Mouse (Mus musculus): Measurements from ENCODE around the gene Shmt2. TPM values are rescaled to one million over a fixed set of nuclear protein-coding genes. Genes with fewer than 3 reads are reported as not detected.
A peak's percentile ranks its signal among the peaks of the same experiment; 100 is the strongest.

The Shmt2 gene
- polyA plus RNA-seq, 1 experiment, result 535 TPM

GRCm38 (mm10) chr10:127516576-127517260, 5.5 kb downstream of the Shmt2 start:
- Histone ChIP-seq H3K27me3 (ENCODE audit: control insufficient read depth, insufficient read depth, insufficient read length) (no peaks in the 10 kb centered on the region), H3K4me2 (ENCODE audit: low read depth) (no peak overlapping the region), H3K36me3 (ENCODE audit: control insufficient read depth, insufficient read depth) (peaks cover 32% of the 10 kb centered on the region), H3ac (ENCODE audit: control insufficient read depth, insufficient read length) (no peak overlapping the region), H3K79me2 (ENCODE audit: control insufficient read depth, insufficient read depth) (peaks cover 18% of the 10 kb centered on the region), H3K4me3 (no peak overlapping the region)
- no peak for TF ChIP-seq MAX (IDR thresholded peaks at IDR 0.05; ENCODE audit: low read depth)
- TF ChIP-seq POLR2A (IDR thresholded peaks at IDR 0.05; ENCODE audit: insufficient read length, low read depth), result peak; percentile 57
- peak; percentile 80 for TF ChIP-seq POLR2AphosphoS2 (IDR thresholded peaks at IDR 0.05; ENCODE audit: insufficient read length, low read depth)

GRCm38 (mm10) chr10:127515983-127516459, 6.2 kb downstream of the Shmt2 start:
- Histone ChIP-seq H3K79me2 (ENCODE audit: control insufficient read depth, insufficient read depth) (peaks cover 11% of the 10 kb centered on the region), H3ac (ENCODE audit: control insufficient read depth, insufficient read length) (no peak overlapping the region), H3K4me3 (no peak overlapping the region), H3K27me3 (ENCODE audit: control insufficient read depth, insufficient read depth, insufficient read length) (no peaks in the 10 kb centered on the region), H3K4me2 (ENCODE audit: low read depth) (no peak overlapping the region), H3K36me3 (ENCODE audit: control insufficient read depth, insufficient read depth) (peaks cover 32% of the 10 kb centered on the region)
- TF ChIP-seq E2F4 (IDR thresholded peaks at IDR 0.05; ENCODE audit: insufficient read depth), result no peak
- no peak for TF ChIP-seq POLR2A (IDR thresholded peaks at IDR 0.05; ENCODE audit: insufficient read length, low read depth)
- no peak for TF ChIP-seq MYOD1 (IDR thresholded peaks at IDR 0.05; ENCODE audit: control insufficient read depth in 1 of 3, insufficient read length in 2 of 3, low read depth in 2 of 3)
- no peak for TF ChIP-seq TCF12 (IDR thresholded peaks at IDR 0.05; ENCODE audit: insufficient read depth, poor library complexity, severe bottlenecking)
- no peak for TF ChIP-seq POLR2AphosphoS2 (IDR thresholded peaks at IDR 0.05; ENCODE audit: insufficient read length, low read depth)
- no peak for TF ChIP-seq SRF (IDR thresholded peaks at IDR 0.05; ENCODE audit: control insufficient read depth, insufficient read length, low read depth)
- TF ChIP-seq MYOG (IDR thresholded peaks at IDR 0.05; ENCODE audit: control insufficient read depth in 1 of 3, insufficient read depth in 1 of 3, insufficient read length in 2 of 3, low read depth in 2 of 3), result no peak
- no peak for TF ChIP-seq REST (IDR thresholded peaks at IDR 0.05; ENCODE audit: insufficient read depth, insufficient read length)
- no peak for TF ChIP-seq CEBPB (IDR thresholded peaks at IDR 0.05; ENCODE audit: insufficient read depth, poor library complexity, severe bottlenecking)
- no peak for TF ChIP-seq MAX (IDR thresholded peaks at IDR 0.05; ENCODE audit: low read depth)
- TF ChIP-seq USF1 (IDR thresholded peaks at IDR 0.05; ENCODE audit: low read depth), result no peak
- no peak for TF ChIP-seq TCF3 (IDR thresholded peaks at IDR 0.05; ENCODE audit: insufficient read length, low read depth)

DNA sequence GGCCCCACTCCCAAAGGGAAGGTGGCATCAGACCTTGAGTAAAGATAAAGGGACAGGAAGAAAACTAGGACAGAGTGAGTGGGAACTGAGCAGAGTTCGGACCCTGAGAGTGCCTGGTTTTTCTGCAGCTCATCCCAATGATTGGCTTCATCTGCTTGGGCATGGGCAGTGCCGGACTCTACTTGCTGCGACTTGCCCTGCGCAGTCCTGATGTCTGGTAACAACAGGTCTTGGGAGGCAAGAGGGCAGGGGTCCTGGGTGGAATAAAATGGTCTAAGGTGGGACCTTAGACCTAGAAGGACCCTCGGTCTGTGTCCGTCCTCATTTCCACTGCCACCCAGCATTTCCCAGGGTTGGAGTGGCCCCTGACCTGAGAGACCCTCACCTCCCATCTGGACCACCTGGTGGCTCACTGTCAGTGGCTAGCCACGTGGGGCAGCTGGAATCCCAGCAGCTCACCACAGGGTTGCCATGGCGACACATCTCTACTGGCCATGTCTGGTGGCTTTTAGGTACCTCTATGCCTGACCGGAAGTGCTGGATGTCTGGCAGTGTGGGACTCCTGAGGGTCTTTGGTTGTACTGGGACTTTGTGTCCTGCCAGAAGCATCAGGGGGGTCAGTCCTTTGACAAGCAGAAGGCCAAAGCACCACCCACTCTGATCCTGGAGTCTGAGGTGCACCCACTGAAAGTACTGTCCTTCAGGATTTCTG, 6.8 kb downstream of the Shmt2 start:
- Histone ChIP-seq H3ac (ENCODE audit: control insufficient read depth, insufficient read length) (no peak overlapping the region), H3K27me3 (ENCODE audit: control insufficient read depth, insufficient read depth, insufficient read length) (no peaks in the 10 kb centered on the region), H3K4me2 (ENCODE audit: low read depth) (no peak overlapping the region), H3K79me2 (ENCODE audit: control insufficient read depth, insufficient read depth) (peaks cover 5% of the 10 kb centered on the region), H3K36me3 (ENCODE audit: control insufficient read depth, insufficient read depth) (peaks cover 29% of the 10 kb centered on the region), H3K4me3 (no peak overlapping the region)
- TF ChIP-seq MAX (IDR thresholded peaks at IDR 0.05; ENCODE audit: low read depth) (no peak), CEBPB (IDR thresholded peaks at IDR 0.05; ENCODE audit: insufficient read depth, poor library complexity, severe bottlenecking) (no peak), SRF (IDR thresholded peaks at IDR 0.05; ENCODE audit: control insufficient read depth, insufficient read length, low read depth) (no peak), MYOD1 (IDR thresholded peaks at IDR 0.05; ENCODE audit: control insufficient read depth in 1 of 3, insufficient read length in 2 of 3, low read depth in 2 of 3) (no peak), POLR2AphosphoS2 (IDR thresholded peaks at IDR 0.05; ENCODE audit: insufficient read length, low read depth) (peak; percentile 88), TCF3 (IDR thresholded peaks at IDR 0.05; ENCODE audit: insufficient read length, low read depth) (no peak), POLR2A (IDR thresholded peaks at IDR 0.05; ENCODE audit: insufficient read length, low read depth) (peak; percentile 40), REST (IDR thresholded peaks at IDR 0.05; ENCODE audit: insufficient read depth, insufficient read length) (no peak), MYOG (IDR thresholded peaks at IDR 0.05; ENCODE audit: control insufficient read depth in 1 of 3, insufficient read depth in 1 of 3, insufficient read length in 2 of 3, low read depth in 2 of 3) (no peak), TCF12 (IDR thresholded peaks at IDR 0.05; ENCODE audit: insufficient read depth, poor library complexity, severe bottlenecking) (no peak), E2F4 (IDR thresholded peaks at IDR 0.05; ENCODE audit: insufficient read depth) (no peak), USF1 (IDR thresholded peaks at IDR 0.05; ENCODE audit: low read depth) (no peak)

DNA sequence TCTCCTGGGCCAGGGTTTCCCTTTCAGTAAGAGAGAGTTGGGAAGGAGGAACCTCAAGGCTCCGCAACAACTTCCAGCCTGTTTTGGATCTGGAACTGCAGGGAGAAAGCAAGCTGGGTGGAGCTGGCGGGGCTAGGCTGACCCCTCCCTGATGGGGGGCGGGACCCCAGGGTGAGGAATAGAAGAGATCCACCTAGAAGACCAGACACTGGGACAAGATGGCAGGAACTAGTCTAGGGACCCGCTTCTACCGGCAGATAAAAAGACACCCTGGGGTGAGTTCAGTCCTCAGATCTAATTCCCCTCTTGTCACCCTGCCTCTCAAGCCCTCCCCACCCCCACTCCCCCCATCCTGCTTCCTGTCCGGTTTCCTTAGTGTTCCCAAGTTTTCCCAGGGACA, 7.5 kb downstream of the Shmt2 start, which contains the start of gene Ndufa4l2:
Ndufa4l2 (plus strand) TSS at position 204 of the 400 bp plus-strand sequence.
- Histone ChIP-seq H3K4me2 (ENCODE audit: low read depth) (peak within 1 kb of the TSS; percentile 100), H3ac (ENCODE audit: control insufficient read depth, insufficient read length) (no peak within 1 kb of the TSS), H3K36me3 (ENCODE audit: control insufficient read depth, insufficient read depth) (peaks cover 22% of the 10 kb centered on the region), H3K4me3 (peak within 1 kb of the TSS; percentile 71), H3K79me2 (ENCODE audit: control insufficient read depth, insufficient read depth) (no peaks in the 10 kb centered on the region), H3K27me3 (ENCODE audit: control insufficient read depth, insufficient read depth, insufficient read length) (no peaks in the 10 kb centered on the region)
- TF ChIP-seq E2F4 (IDR thresholded peaks at IDR 0.05; ENCODE audit: insufficient read depth) (no peak), TCF12 (IDR thresholded peaks at IDR 0.05; ENCODE audit: insufficient read depth, poor library complexity, severe bottlenecking) (no peak), REST (IDR thresholded peaks at IDR 0.05; ENCODE audit: insufficient read depth, insufficient read length) (no peak), MYOD1 (IDR thresholded peaks at IDR 0.05; ENCODE audit: control insufficient read depth in 1 of 3, insufficient read length in 2 of 3, low read depth in 2 of 3) (no peak), POLR2AphosphoS2 (IDR thresholded peaks at IDR 0.05; ENCODE audit: insufficient read length, low read depth) (peak; percentile 25), TCF3 (IDR thresholded peaks at IDR 0.05; ENCODE audit: insufficient read length, low read depth) (no peak)
